In genomic region chr3:84324000-84324399, GRCm38 (mm10) we compare ENCODE assay signal across 9 mouse cellular contexts. TPM values are rescaled to one million over a fixed set of nuclear protein-coding genes. Genes with fewer than 3 reads are reported as not detected.
DNase-seq lines count a peak whose midpoint lies in the region; ATAC-seq lines count a peak whose summit lies in the region.
"Had no signal": no experiment of that assay in that cellular context is flagged by ENCODE, and none has a peak within 500 bp of the region (broad histone marks: within the 10 kb centered on the region; RNA-seq: fewer than 3 reads in every experiment).

No protein-coding gene starts in this region.

- no peaks in the 10 kb centered on the region for H3K9me3 ChIP-seq in lung, embryonic 16.5 days (ENCODE audit: control insufficient read depth, low read length)
- no peaks in the 10 kb centered on the region for H3K9me3 ChIP-seq in liver, embryonic 16.5 days (replicated peaks; ENCODE audit: control insufficient read depth, low read length)

- no peaks in the 10 kb centered on the region for H3K36me3 ChIP-seq in lung, embryonic 16.5 days (ENCODE audit: control insufficient read depth, insufficient read depth, low read length)
- H3K36me3 ChIP-seq in liver, embryonic 16.5 days (ENCODE audit: control insufficient read depth, insufficient read depth): no peaks in the 10 kb centered on the region

- 0 out of 2 replicates have a peak overlapping the region, but pooled peaks have one; percentile 12 for H3K27ac ChIP-seq in lung, embryonic 16.5 days (ENCODE audit: low read length)
- H3K27ac ChIP-seq in liver, embryonic 16.5 days (ENCODE audit: low read length): no peak overlapping the region
- H3K27ac ChIP-seq: macrophage had no signal

- DNase-seq in adrenal gland, adult 2 months: peak; percentile 74
- no peak for DNase-seq in adrenal gland, adult 18-20 months (ENCODE audit: low spot score in 2 of 2)
- DNase-seq in lung, postnatal 10 days: no peak
- DNase-seq in kidney, adult 9 months: peak; percentile 54
- DNase-seq in cerebellum, postnatal 10 days: no peak
- DNase-seq in layer of hippocampus, adult 11-12 months (ENCODE audit: low spot score): no peak

- no peak overlapping the region for H3K4me3 ChIP-seq in lung, embryonic 16.5 days (ENCODE audit: low read length)
- no peak overlapping the region for H3K4me3 ChIP-seq in liver, embryonic 16.5 days (ENCODE audit: low read depth, low read length)

- ATAC-seq in lung, embryonic 16.5 days (ENCODE audit: low read depth): 0 out of 2 replicates have a peak, but pooled peaks have one; percentile 21
- no peak for ATAC-seq in liver, embryonic 16.5 days (ENCODE audit: low read depth)

- 17% methylated on average over 6 of the region's 6 CpGs for WGBS in lung, embryonic 16.5 days
- WGBS in liver, embryonic 16.5 days (ENCODE audit: insufficient replicate concordance): 35% methylated on average over 6 of the region's 6 CpGs

- no peak overlapping the region for H3K4me2 ChIP-seq in lung, embryonic 16.5 days (ENCODE audit: low read depth, low read length)
- 0 out of 2 replicates have a peak overlapping the region, but pooled peaks have one; percentile 6 for H3K4me2 ChIP-seq in liver, embryonic 16.5 days (ENCODE audit: low read depth, low read length)

- no peaks in the 10 kb centered on the region for H3K27me3 ChIP-seq in lung, embryonic 16.5 days (ENCODE audit: control insufficient read depth, insufficient read depth, low read depth, low read length)
- no peaks in the 10 kb centered on the region for H3K27me3 ChIP-seq in liver, embryonic 16.5 days (ENCODE audit: control insufficient read depth, insufficient read depth, low read depth, low read length)

- H3K4me1 ChIP-seq in lung, embryonic 16.5 days (replicated peaks; ENCODE audit: control insufficient read depth, insufficient read depth, low read length): peaks cover 11% of the 10 kb centered on the region
- peaks cover 3% of the 10 kb centered on the region for H3K4me1 ChIP-seq in liver, embryonic 16.5 days (ENCODE audit: control insufficient read depth, low read depth, low read length)

- H3K9ac ChIP-seq in lung, embryonic 16.5 days (ENCODE audit: low read length): no peak overlapping the region
- no peak overlapping the region for H3K9ac ChIP-seq in liver, embryonic 16.5 days (ENCODE audit: low read depth, low read length)

RNA-seq across cellular contexts. Expression of gene Trim2, which starts 17.3 kb away (rescaled TPM):
- 100 to 1,000 TPM in 1 of 2 experiments, 10 to 100 TPM in 1; 34.1 to 125 TPM for total RNA-seq in adrenal gland, adult 2 months (2021)
- 58.3 and 115 TPM in 2 replicates for polyA plus RNA-seq in adrenal gland, adult 2 months (2012; rRNA removed)
- 10 to 100 TPM; 29.2 to 88.9 TPM for total RNA-seq in adrenal gland, adult 18-20 months (2021)
- 31.9 and 36.2 TPM in 2 replicates for polyA plus RNA-seq in lung, embryonic 16.5 days (2015; fragmentation: Nextera tagmentation; extraction: Ambion mirVana)
- 6.3 and 6.4 TPM in 2 replicates for polyA plus RNA-seq in liver, embryonic 16.5 days (2015; fragmentation: Nextera tagmentation; extraction: Ambion mirVana)

Comparison
In these comparisons a context has a peak if more than half of its experiments do, and no peak if none do; other contexts are left out.
1. DNase-seq: peak in adrenal gland, adult 2 months (single experiment) and kidney, adult 9 months (single experiment); none in adrenal gland, adult 18-20 months (0 of 2), lung, postnatal 10 days (single experiment), cerebellum, postnatal 10 days (0 of 2) and layer of hippocampus, adult 11-12 months (single experiment).